Mouse (Mus musculus) myocyte (in vitro differentiated cells): ENCODE results near the gene Orc5. TPM values are rescaled to one million over a fixed set of nuclear protein-coding genes. Genes with fewer than 3 reads are reported as not detected.
"Not testable (repeated sequence)": the region's sequence is repeated elsewhere in the genome, so short reads cannot be mapped to it uniquely, and the experiment has no call there.

Experiments used
- H3K27me3 ChIP-seq: one replicate; pipeline ENCODE4 v1.6.1; 2011; ENCODE audit not compliant: control insufficient read depth, insufficient read depth, insufficient read length
- H3K36me3 ChIP-seq: one replicate; pipeline ENCODE4 v1.6.1; 2011; ENCODE audit not compliant: control insufficient read depth, insufficient read depth
- H3K4me2 ChIP-seq: one replicate; pipeline ENCODE4 v1.6.1; 2011; ENCODE audit warnings: low read depth, control low read depth
- H3K4me3 ChIP-seq: one replicate; pipeline ENCODE4 v1.5.1; 2011; ENCODE audit warnings: mild to moderate bottlenecking, control low read depth, moderate library complexity
- H3K79me2 ChIP-seq: one replicate; pipeline ENCODE4 v1.6.1; 2011; ENCODE audit not compliant: control insufficient read depth, insufficient read depth
- H3ac ChIP-seq: one replicate; pipeline ENCODE4 v1.6.1; 2011; ENCODE audit not compliant: control insufficient read depth, insufficient read length
- CEBPB ChIP-seq: IDR thresholded peaks from 2 replicates; pipeline ENCODE4 v1.6.1; 2011; ENCODE audit warnings: mild to moderate bottlenecking, moderate library complexity; ENCODE audit not compliant: poor library complexity, insufficient read depth, severe bottlenecking
- E2F4 ChIP-seq: IDR thresholded peaks from one replicate; pipeline ENCODE4 v1.6.1; 2011; ENCODE audit warnings: mild to moderate bottlenecking, control low read depth, moderate library complexity; ENCODE audit not compliant: insufficient read depth
- MAX ChIP-seq: IDR thresholded peaks from one replicate; pipeline ENCODE4 v1.6.1; 2011; ENCODE audit warnings: low read depth, mild to moderate bottlenecking, control low read depth
- MYOD1 ChIP-seq, 3 experiments: IDR thresholded peaks; one replicate each; pipeline ENCODE4 v1.6.1; 2011; ENCODE audit warnings: control low read depth in 2 of 3, low read depth in 2 of 3, mild to moderate bottlenecking in 2 of 3, moderate library complexity in 1 of 3; ENCODE audit not compliant: insufficient read length in 2 of 3, control insufficient read depth in 1 of 3
- MYOG ChIP-seq, 3 experiments: IDR thresholded peaks; one replicate each; pipeline ENCODE4 v1.6.1; 2011; ENCODE audit warnings: control low read depth in 2 of 3, low read depth in 2 of 3, mild to moderate bottlenecking in 2 of 3; ENCODE audit not compliant: insufficient read length in 2 of 3, control insufficient read depth in 1 of 3, insufficient read depth in 1 of 3
- POLR2A ChIP-seq: IDR thresholded peaks from one replicate; pipeline ENCODE4 v1.6.1; 2011; ENCODE audit warnings: low read depth, mild to moderate bottlenecking, control low read depth, moderate library complexity; ENCODE audit not compliant: insufficient read length
- POLR2AphosphoS2 ChIP-seq: IDR thresholded peaks from one replicate; pipeline ENCODE4 v1.6.1; 2011; ENCODE audit warnings: low read depth, control low read depth; ENCODE audit not compliant: insufficient read length
- REST ChIP-seq: IDR thresholded peaks from one replicate; pipeline ENCODE4 v1.6.1; 2011; ENCODE audit warnings: mild to moderate bottlenecking, control low read depth, moderate library complexity; ENCODE audit not compliant: insufficient read depth, insufficient read length
- SRF ChIP-seq: IDR thresholded peaks from one replicate; pipeline ENCODE4 v1.6.1; 2011; ENCODE audit warnings: low read depth; ENCODE audit not compliant: control insufficient read depth, insufficient read length
- TCF12 ChIP-seq: IDR thresholded peaks from one replicate; pipeline ENCODE4 v1.6.1; 2011; ENCODE audit warnings: mild to moderate bottlenecking, control low read depth; ENCODE audit not compliant: poor library complexity, insufficient read depth, severe bottlenecking
- TCF3 ChIP-seq: IDR thresholded peaks from one replicate; pipeline ENCODE4 v1.6.1; 2011; ENCODE audit warnings: low read depth, control low read depth; ENCODE audit not compliant: insufficient read length
- USF1 ChIP-seq: IDR thresholded peaks from one replicate; pipeline ENCODE4 v1.6.1; 2011; ENCODE audit warnings: low read depth, mild to moderate bottlenecking, control low read depth, moderate library complexity
- polyA plus RNA-seq: library from polyadenylated mRNA; unstranded; fragments of >200 nt; fragmentation: generic; extraction: Trizol; gene quantifications from one replicate; pipeline ENCODE4 v1.2.1, GENCODE M21; 2012; ENCODE audit warnings: missing spikeins

The Orc5 gene
- polyA plus RNA-seq, 1 experiment = 9.5 TPM

DNA sequence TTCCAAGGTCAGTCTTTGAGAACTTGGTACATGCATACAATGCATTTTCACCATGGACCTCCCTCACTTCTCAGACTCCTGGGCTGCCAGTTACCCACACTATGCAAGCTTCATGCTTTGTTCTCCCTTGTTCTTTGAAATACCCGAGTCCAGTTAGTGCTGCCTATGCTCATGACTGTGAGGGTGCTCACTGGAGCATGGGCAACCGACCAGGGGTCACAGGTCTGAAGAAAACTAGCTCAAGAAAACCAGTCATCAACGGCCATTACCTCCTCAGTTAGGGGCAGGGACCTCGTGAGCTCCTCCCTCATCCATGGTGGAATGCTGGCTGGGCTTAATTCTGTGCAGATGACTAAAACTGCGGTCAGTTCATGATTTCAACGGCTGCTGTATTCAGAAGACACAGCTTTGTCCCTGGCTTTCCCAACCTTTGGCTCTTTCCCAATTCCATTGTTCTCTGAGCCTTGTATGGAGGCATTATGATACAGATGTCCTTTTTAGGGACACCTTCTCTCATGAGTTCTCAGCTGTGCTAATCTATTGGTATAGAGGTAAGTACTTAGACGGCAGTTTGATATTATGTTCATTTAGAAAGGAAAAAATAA, 11.1 kb downstream of the Orc5 start:
- peaks cover 20% of the 10 kb centered on the region for H3K36me3 ChIP-seq
- TF ChIP-seq TCF3 (no peak), E2F4 (no peak), REST (no peak), MYOG (IDR thresholded peaks at IDR 0.05; ENCODE audit: control insufficient read depth in 1 of 3, insufficient read depth in 1 of 3, insufficient read length in 2 of 3, low read depth in 2 of 3) (no peak), CEBPB (no peak), POLR2A (no peak), MAX (no peak), SRF (no peak), TCF12 (no peak), MYOD1 (IDR thresholded peaks at IDR 0.05; ENCODE audit: control insufficient read depth in 1 of 3, insufficient read length in 2 of 3, low read depth in 2 of 3) (no peak), USF1 (no peak), POLR2AphosphoS2 (no peak)
- H3ac ChIP-seq = no peak overlapping the region
- H3K4me2 ChIP-seq = no peak overlapping the region
- no peaks in the 10 kb centered on the region for H3K79me2 ChIP-seq
- no peak overlapping the region for H3K4me3 ChIP-seq
- H3K27me3 ChIP-seq = no peaks in the 10 kb centered on the region

DNA sequence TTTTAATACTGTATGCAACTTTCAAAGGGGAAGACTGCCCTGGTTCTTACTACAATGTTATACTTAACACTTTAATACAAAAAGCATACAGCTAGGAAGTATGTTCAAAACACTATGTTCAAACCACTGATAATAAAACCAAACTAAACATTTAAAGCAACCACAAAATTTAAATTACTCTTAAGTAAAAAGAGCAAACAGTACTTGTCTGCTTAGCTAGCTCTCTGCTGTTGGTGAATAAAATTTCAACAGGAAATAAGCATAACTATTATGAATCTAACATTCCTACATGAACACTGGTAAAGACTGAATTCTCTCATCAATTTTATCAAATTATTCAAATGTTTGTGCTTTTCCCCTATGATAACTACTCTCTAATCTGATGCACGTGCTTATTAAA, 13.5 kb downstream of the Orc5 start:
- H3K4me3 ChIP-seq = no peak overlapping the region

DNA sequence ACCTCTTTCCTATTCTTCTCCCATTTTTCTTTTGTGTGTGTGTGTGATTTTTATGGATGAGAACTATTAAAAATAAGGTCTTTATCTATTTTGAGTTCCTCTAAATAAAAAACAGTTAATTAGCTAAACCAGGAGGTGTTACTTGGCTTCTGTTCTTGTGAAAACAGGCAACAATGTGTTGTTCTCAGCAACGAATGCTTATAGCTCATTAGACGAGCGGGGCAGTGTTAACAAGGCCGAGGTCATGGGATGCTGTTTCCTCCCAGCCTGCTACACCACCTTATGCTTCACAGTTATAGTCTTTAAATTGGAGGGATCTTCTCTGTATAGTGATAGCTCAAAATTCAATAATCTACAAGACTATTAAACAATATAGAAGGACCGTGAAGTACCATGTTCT, 17.7 kb downstream of the Orc5 start:
- H3K27me3 ChIP-seq = no peaks in the 10 kb centered on the region
- no peak for TF ChIP-seq SRF
- no peak for TF ChIP-seq TCF3
- no peak for TF ChIP-seq MYOD1 (IDR thresholded peaks at IDR 0.05; ENCODE audit: control insufficient read depth in 1 of 3, insufficient read length in 2 of 3, low read depth in 2 of 3)
- H3K36me3 ChIP-seq = peaks cover 17% of the 10 kb centered on the region
- no peak overlapping the region for H3ac ChIP-seq
- no peaks in the 10 kb centered on the region for H3K79me2 ChIP-seq
- H3K4me3 ChIP-seq = no peak overlapping the region
- H3K4me2 ChIP-seq = no peak overlapping the region

More for the DNA sequence above, 13.5 kb downstream of the Orc5 start:
- Histone ChIP-seq H3K27me3 (no peaks in the 10 kb centered on the region), H3K36me3 (peaks cover 12% of the 10 kb centered on the region), H3ac (no peak overlapping the region), H3K4me2 (no peak overlapping the region), H3K79me2 (no peaks in the 10 kb centered on the region)
- no peak for TF ChIP-seq TCF12
- no peak for TF ChIP-seq TCF3

DNA sequence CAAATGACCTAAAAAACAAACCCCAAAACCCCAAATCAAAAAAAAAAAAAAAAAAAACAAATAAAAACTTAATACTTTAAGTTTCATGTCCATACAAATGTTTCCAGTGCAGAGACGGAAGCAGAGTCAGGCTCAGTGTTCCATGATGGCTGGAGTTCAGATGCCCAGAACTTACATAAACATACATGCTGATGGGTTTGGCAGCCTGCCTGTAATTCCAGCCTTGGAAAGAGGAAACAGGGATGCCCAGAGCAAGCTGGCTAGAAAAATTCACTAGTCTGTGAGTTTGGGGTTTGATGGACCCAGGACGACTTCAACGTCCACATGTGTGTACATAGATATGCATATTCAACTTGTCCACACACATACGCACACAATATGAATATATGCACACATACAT, 27.6 kb downstream of the Orc5 start:
- H3K36me3 ChIP-seq = peaks cover 23% of the 10 kb centered on the region

GRCm38 (mm10) chr5:22519708-22520107, 30.5 kb downstream of the Orc5 start:
- H3K4me2 ChIP-seq = no peak overlapping the region
- no peak overlapping the region for H3ac ChIP-seq
- no peak overlapping the region for H3K4me3 ChIP-seq
- no peak for TF ChIP-seq TCF3
- TF ChIP-seq USF1 = no peak
- TF ChIP-seq MAX = no peak
- no peak for TF ChIP-seq CEBPB
- no peak for TF ChIP-seq SRF
- no peak for TF ChIP-seq REST
- no peak for TF ChIP-seq MYOD1 (IDR thresholded peaks at IDR 0.05; ENCODE audit: control insufficient read depth in 1 of 3, insufficient read length in 2 of 3, low read depth in 2 of 3)
- no peak for TF ChIP-seq POLR2AphosphoS2
- no peak for TF ChIP-seq E2F4
- no peak for TF ChIP-seq MYOG (IDR thresholded peaks at IDR 0.05; ENCODE audit: control insufficient read depth in 1 of 3, insufficient read depth in 1 of 3, insufficient read length in 2 of 3, low read depth in 2 of 3)
- no peak for TF ChIP-seq TCF12
- no peak for TF ChIP-seq POLR2A
- no peaks in the 10 kb centered on the region for H3K79me2 ChIP-seq
- no peaks in the 10 kb centered on the region for H3K27me3 ChIP-seq
- H3K36me3 ChIP-seq = peaks cover 23% of the 10 kb centered on the region

More for the DNA sequence above, 27.6 kb downstream of the Orc5 start:
- Histone ChIP-seq H3K27me3 (no peaks in the 10 kb centered on the region), H3K79me2 (no peaks in the 10 kb centered on the region), H3ac (no peak overlapping the region), H3K4me3 (no peak overlapping the region), H3K4me2 (no peak overlapping the region)
- TF ChIP-seq MAX (no peak), REST (no peak)

DNA sequence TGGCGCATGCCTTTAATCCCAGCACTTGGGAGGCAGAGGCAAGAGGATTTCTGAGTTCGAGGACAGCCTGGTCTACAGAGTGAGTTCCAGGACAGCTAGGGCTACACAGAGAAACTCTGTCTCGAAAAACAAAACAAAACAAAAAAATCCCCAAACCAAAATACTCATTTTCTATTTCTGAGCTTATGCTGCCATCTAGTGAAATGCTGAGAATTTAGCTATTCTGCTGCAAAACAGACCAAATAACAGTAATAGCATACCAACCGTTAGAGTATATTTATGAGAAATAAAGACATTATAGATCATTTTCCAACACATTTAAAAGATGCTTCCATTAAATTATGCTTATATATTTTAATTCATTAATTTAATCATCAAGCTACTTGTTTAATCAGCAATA, 34.5 kb downstream of the Orc5 start:
- not testable (repeated sequence) for H3K27me3 ChIP-seq, H3K4me2 ChIP-seq, H3K36me3 ChIP-seq, H3K79me2 ChIP-seq, H3ac ChIP-seq, H3K4me3 ChIP-seq

DNA sequence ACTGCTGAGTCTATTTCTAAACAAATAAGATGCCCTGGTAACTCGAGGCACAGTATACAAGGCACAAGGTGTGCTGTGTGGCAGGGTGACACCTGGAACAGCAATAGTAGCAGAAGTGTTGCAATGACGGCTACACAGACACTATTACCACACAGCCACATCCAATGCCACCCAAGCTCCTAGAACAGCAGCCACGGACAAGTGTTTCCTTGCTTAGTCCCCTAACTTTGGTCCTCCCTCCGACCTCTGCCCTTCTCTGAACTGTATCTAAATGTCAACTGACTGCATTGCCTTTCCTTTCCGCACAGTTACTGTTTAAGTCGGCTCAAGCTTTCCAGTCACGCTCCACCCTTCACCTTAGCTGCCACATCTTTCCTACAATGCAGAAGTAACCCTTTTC, 36.0 kb downstream of the Orc5 start:
- H3ac ChIP-seq, H3K4me3 ChIP-seq, H3K27me3 ChIP-seq, H3K4me2 ChIP-seq, H3K36me3 ChIP-seq, H3K79me2 ChIP-seq: not testable (repeated sequence)

GRCm38 (mm10) chr5:22512579-22512978, 37.6 kb downstream of the Orc5 start:
- not testable (repeated sequence) for H3K27me3 ChIP-seq, H3K79me2 ChIP-seq, H3K4me2 ChIP-seq, H3K36me3 ChIP-seq, H3K4me3 ChIP-seq, H3ac ChIP-seq
